Mouse (Mus musculus): Measurements from ENCODE around the gene Pusl1.

Pusl1 gene

DNA sequence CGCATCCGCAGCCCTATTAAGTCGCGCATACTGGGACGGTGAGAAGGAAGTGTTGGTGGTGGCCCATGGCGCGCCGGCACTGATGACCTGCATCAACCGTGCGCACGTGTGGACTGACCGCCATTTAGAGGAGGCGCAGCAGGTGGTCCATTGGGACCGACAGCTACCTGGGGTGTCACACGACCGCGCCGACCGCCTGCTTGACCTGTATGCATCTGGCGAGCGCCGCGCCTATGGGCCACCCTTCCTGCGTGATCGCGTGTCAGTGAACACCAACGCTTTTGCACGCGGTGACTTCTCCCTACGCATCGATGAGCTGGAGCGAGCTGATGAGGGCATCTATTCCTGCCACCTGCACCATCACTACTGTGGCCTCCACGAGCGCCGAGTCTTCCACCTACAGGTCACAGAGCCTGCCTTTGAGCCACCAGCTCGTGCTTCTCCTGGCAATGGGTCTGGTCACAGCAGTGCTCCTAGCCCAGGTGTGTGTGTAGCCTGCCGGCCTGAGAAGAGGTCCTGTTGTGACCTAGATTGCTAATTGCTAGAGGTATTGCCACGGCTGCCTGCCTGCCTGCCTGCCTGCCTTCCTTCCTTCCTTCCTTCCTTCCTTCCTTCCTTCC lies 49.8 kb downstream of the Pusl1 start:
- no peak for DNase-seq (ENCODE audit: low spot score)

- DNase-seq (ENCODE audit: low spot score), result peak; percentile 52
Observed at GRCm38 (mm10) chr4:155841003-155841454, 50.6 kb downstream of the Pusl1 start.

DNA sequence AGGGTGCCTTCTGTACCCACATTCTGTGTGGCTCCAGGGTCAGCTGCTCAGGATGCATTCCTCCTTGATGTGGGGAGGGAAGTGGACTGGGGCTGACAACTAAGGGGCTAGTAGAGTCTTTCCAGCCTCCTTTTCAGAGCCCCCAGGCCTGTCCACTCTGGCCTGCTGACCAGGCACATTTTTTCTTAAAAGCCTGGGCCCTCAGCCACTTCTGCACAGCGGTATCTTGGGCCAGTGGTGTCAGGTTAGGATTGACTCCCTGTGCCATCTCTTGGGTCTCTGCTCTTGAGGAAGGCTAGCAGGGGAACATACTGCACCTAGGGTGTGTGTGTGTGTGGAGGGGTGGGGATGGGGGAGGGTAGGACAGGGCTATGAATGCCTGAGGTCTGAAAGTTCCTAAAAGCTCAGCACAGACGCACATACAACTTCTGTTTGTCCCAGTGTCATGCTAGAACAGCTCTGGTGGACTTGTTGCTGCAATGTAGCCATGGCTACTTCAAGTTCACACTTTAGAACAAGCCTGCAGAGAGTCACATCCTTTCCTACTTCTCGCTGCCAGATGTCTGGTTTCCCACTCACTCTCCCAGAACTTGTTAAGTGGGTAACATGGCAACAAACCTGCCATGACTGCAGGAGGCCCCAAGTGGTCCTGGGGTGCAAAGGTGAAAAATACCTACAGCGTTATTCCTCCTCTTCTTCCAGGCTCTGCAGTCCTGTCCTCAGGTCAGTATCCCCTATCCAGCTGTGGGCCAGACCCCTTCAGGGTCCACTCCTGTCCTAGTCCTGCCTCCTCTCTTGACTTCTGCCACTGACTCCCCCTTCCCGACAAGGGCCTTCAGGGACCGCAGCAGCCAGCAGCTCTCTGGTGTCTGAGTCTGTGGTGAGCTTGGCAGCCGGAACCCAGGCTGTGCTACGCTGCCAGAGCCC lies 51.2 kb downstream of the Pusl1 start:
- no peak for DNase-seq (ENCODE audit: low spot score)

GRCm38 (mm10) chr4:155839483-155839910 lies 52.1 kb downstream of the Pusl1 start, which contains the start of gene Mxra8:
Mxra8 (plus strand) TSS chr4:155839680.
- DNase-seq (ENCODE audit: low spot score), result no peak

- no peak for DNase-seq (ENCODE audit: low spot score)
Observed at GRCm38 (mm10) chr4:155838187-155839153, 53.1 kb downstream of the Pusl1 start.

All from c-Kit-positive CD71-positive TER-119-positive erythroid progenitor cells, embryonic 14.5 days (primary cell).